Mouse (Mus musculus): ENCODE results near the gene Olfr1413. TPM values are rescaled to one million over a fixed set of nuclear protein-coding genes. Genes with fewer than 3 reads are reported as not detected.
A peak's percentile ranks its signal among the peaks of the same experiment; 100 is the strongest.

Olfr1413 gene
- total RNA-seq (2021) = not detected
- long read RNA-seq, experiment 1 = 0 reads
- long read RNA-seq, experiment 2 = 0 reads

DNA sequence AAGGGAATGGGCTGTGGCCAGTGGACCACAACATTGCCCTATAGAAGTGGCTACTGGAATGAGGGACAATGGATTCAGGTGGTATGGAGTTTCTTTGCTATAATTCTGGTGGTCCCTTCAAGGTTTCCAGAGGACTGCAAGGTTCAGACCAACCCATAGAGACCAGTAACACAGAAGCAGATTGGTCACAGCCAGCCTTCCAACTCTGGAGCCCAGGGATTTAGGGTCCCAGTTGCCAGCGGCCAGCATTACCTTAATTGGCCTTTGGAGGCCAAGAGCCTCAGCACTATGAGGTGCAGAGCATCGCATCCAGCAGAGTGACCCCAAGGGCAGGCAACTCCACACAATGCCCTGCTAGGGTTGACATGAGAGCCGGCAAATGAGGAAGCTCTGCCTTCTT, at the start of gene Olfr1413:
Gene Olfr1413 (plus strand): TSS at position 301 of the 400 bp plus-strand sequence.
- no peak for DNase-seq

- DNase-seq = peak; percentile 3 to 29
Measured at GRCm38 (mm10) chr1:92521376-92521775, 49.7 kb upstream of the Olfr1413 start.

DNA sequence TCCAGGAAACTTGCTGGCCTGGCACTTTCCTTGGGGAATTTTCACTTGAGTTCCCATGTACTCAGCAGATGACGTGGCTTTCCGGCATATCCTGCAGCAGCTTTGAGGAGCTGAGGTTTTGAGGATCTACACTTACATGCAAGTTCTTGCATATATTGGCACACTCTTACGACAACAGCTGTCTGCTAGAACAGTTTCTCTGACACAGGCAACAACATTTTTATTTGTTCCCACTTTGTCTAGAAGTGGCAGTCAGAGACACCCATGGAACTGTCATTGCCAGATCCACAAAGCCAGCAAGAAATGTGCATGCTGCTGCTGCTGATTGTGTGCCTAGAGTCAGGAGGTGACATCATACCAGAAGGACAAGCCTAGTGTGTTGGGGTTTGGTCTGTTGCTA, 47.4 kb upstream of the Olfr1413 start:
- DNase-seq = no peak

DNA sequence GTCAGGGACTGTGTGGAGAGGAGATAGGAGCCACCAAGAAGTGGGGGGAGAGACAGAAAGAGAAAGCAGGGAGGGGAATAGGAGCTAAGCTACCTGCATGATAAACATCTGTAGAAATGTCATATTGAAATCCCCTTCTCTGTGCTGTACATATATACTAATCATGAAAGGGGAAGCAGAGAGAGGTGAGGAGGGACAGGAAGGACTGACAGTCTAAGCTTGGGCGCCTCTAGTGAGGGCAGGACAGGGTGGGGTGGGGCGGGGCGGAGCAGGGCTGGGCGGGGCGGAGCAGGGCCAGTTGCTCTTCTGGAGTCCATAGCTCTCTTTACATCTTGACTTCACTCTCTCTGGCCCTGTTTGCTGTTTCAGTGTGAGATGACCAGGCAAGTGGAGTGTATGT, 34.1 kb upstream of the Olfr1413 start:
- no peak for DNase-seq

DNA sequence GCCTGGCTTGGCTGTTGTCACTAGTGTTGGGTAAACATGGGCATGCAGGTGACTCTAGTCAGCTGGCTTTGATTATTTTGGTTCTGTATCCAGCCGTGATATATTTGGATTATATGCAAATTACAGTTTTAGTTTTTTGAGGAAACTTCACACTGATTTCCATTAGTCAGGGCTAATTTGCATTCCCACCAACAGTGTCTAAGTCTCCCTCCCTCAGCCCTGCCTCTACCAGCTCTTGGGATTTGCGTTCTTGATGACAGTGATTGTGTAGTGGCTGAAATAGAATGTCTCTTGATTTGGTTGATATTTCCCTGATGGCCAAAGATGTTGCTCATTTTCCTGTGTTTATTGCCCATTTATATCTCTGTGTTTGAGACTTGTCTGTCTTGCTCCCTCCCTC, 32.1 kb upstream of the Olfr1413 start:
- no peak for DNase-seq

GRCm38 (mm10) chr1:92545929-92546328, 25.2 kb upstream of the Olfr1413 start:
- DNase-seq = no peak

- DNase-seq = no peak
Measured at GRCm38 (mm10) chr1:92585479-92585878, 14.4 kb downstream of the Olfr1413 start, which contains the start of gene Olfr1412. Gene Olfr1412 (plus strand): TSS chr1:92585779.

DNA sequence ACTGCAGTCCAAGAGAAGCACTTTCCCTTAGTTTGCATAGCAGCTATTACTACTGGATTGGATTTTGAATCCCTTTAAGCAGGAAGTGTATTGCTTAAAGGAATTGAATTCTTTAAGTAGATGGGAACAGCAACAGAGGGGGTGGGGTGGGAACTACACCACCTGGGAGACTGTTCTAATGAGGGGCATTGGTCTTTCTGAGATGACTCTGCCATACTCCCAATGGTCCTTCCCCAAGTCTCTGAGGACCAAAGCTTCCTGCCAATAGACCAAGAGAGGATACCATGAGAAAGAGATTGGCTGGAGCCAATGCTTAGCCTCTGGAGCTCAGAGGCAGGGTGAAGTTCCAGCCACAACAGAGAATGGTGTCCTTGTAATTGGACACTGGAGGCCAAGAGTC, 23.0 kb downstream of the Olfr1413 start, which contains the start of gene Olfr1411:
Gene Olfr1411 (plus strand): TSS at position 301 of the 400 bp plus-strand sequence.
- no peak for DNase-seq

- no peak for DNase-seq
Measured at GRCm38 (mm10) chr1:92596019-92596418, 24.9 kb downstream of the Olfr1413 start.

GRCm38 (mm10) chr1:92605482-92605881, 34.4 kb downstream of the Olfr1413 start, which contains the start of gene Olfr1410:
Gene Olfr1410 (plus strand): TSS chr1:92605782.
- DNase-seq = no peak

DNA sequence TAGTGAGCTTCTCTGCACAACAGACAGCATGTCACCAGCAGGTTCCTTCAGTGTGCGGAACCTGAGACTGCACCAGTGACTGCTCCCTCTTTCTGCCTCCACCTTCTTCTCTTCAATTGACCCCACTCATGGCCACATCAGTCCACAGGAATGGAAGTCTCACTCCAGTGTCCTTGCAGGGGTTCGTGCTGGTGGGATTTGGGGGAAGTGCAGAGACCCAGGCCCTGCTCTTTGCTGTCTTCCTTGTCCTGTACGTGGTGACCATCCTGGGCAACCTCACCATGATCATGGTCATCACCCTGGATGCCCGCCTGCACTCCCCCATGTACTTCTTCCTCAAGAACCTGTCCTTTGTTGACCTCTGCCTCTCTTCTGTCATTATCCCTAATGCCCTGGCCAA, 36.6 kb downstream of the Olfr1413 start:
- no peak for DNase-seq

DNA sequence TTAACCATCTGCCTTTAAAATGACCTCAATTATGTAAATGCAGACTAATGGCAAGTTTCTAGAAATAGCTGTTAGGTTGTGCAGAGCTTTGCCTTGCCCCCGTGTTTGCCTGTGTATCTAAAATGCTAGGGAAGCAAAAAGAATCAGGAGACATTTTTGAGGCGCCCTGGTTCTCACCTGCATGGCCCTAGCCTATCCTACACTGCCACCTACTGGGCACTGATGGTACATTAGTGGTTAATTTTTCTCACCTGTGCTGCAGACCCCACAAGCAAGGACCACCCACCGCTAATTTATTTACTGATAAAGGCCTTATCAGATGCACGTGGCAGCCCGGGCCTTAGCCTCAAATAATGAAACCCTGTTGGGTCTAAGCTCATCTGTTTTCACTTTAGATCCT, 39.9 kb downstream of the Olfr1413 start:
- DNase-seq = peak; percentile 14 to 68

DNA sequence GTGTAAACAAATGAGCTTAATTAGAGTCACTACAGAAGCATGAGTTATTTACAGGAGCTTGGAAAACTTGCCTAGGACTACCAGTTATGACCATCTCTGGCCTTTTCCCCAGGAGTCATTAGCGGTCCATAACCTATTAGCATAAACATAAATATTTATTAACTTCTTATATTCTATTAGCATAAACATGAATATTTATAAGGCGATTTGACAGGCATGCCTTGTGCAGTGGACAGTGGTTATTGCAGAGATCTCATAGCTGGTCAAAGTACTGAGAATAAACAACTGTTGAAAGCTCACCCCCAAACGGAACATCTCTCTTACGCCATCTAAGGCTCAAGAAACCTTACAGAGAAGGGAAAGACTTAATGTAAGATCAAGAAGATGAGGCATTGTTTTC, 42.1 kb downstream of the Olfr1413 start:
- DNase-seq = no peak

- no peak for DNase-seq
Measured at GRCm38 (mm10) chr1:92614516-92614915, 43.4 kb downstream of the Olfr1413 start.

DNA sequence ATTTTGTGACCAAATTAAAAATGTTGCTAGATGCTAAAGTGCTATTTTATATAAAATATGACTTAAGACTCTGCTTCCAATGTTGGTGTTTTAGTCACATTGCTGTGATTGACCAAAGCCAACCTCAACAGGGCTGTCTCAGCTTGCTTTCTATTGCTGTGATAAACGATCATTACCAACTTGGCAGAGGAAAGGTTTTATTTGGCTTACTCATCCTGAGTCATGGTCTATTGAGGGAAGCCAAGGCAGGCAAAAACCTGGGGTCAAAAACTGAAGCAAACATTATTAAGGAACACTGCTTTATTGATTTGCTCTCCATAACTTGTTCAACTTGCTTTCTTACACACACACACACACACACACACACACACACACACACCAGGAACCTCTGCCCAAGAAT, 44.9 kb downstream of the Olfr1413 start:
- no peak for DNase-seq

DNA sequence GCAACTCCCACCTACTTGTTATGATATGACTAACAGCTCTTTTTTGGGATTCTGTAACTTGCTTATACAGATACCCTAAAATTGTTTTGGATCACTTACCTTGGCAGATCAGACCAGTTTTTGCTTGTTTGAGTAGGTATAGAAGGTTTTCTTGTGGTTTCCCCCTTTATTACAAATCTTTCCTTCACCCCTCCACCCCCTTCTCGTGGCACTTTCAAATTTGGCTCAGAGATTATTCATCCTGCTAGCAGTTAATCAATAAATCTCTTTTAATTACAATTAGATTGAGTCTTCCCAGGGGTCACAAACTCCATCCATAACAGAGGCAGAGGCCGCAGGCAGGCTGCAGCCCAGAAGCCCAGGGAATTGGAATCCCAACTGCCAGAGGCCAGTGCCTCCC, 46.4 kb downstream of the Olfr1413 start, which contains the start of gene Olfr12:
Gene Olfr12 (plus strand): TSS at position 301 of the 400 bp plus-strand sequence.
- no peak for DNase-seq

DNA sequence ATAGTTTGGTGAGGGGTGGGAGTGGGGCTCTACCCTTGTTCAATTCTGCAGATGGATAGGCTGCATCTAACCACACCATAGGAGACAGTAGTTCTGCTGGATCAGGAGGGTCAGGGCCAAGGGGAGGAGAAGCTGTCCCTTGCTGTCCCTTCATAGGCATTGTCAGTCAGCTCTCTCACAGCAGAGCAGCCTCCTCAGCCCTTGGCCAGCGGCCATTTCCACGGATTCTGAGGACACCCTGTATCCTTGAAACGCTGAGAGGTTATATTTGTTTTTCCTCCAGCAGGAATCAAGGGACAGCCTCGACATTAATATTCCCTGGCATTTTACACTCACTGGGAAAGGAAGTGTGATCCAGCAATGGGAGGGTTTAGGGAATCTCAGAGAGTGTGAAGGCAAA, 47.2 kb downstream of the Olfr1413 start:
- DNase-seq = no peak

Other genes with a start within 250 kb of the Olfr1413 start
- 1,000 to 10,000 TPM in 1 of 2 experiments, 100 to 1,000 TPM in 1; 883 to 1,003 TPM for gene Ndufa10, start 97.5 kb upstream of the Olfr1413 start, total RNA-seq (2021)
- not detected for gene Olfr1416, start 86.2 kb upstream of the Olfr1413 start, total RNA-seq (2021)
- not detected for gene Olfr1415, start 75.2 kb upstream of the Olfr1413 start, total RNA-seq (2021)
- gene Olfr1414, start 52.7 kb upstream of the Olfr1413 start, total RNA-seq (2021) = not detected
- not detected for gene Olfr1412, start 14.5 kb downstream of the Olfr1413 start, total RNA-seq (2021)
- not detected for gene Olfr1411, start 23.1 kb downstream of the Olfr1413 start, total RNA-seq (2021)
- not detected for gene Olfr1410, start 34.5 kb downstream of the Olfr1413 start, total RNA-seq (2021)
- not detected for gene Olfr12, start 46.5 kb downstream of the Olfr1413 start, total RNA-seq (2021)
- gene Cops9, start 70.7 kb downstream of the Olfr1413 start, total RNA-seq (2021) = 100 to 1,000 TPM; 229 to 251 TPM
- gene Otos, start 77.5 kb downstream of the Olfr1413 start, total RNA-seq (2021) = not detected